Mouse (Mus musculus) midbrain, embryonic 11.5 days (tissue): ENCODE measurements around the gene Fes. TPM values are rescaled to one million over a fixed set of nuclear protein-coding genes. Genes with fewer than 3 reads are reported as not detected.

ENCODE experiments used
- ATAC-seq: fragments of 200-750 bp; cut with Nextera tagmentation; 2 replicates; pipeline ENCODE4 v1.8.0; 2017; ENCODE audit warnings: moderate TSS enrichment, moderate library complexity; ENCODE audit not compliant: low FRiP score
- DNase-seq: peaks from one replicate; pipeline ENCODE4 v3.0.0; 2015; ENCODE audit warnings: low spot score; ENCODE audit errors: missing footprints
- H3K27ac ChIP-seq: fragments of 300-500 bp; sonication (generic); 2 replicates; pipeline ENCODE4 v1.5.1; 2014; ENCODE audit warnings: low read depth, low read length
- H3K27me3 ChIP-seq: fragments of 300-500 bp; sonication (generic); 2 replicates; pipeline ENCODE4 v1.6.1; 2014; ENCODE audit warnings: mild to moderate bottlenecking, low read length, moderate library complexity, mixed read lengths; ENCODE audit not compliant: control insufficient read depth, insufficient read depth
- H3K36me3 ChIP-seq: fragments of 300-500 bp; sonication (generic); 2 replicates; pipeline ENCODE4 v1.6.1; 2014; ENCODE audit warnings: mild to moderate bottlenecking, low read length, moderate library complexity, mixed read lengths; ENCODE audit not compliant: control insufficient read depth, insufficient read depth
- H3K4me1 ChIP-seq: fragments of 300-500 bp; sonication (generic); 2 replicates; pipeline ENCODE4 v1.6.1; 2014; ENCODE audit warnings: low read length; ENCODE audit not compliant: control insufficient read depth, insufficient read depth
- H3K4me2 ChIP-seq: fragments of 300-500 bp; sonication (generic); 2 replicates; pipeline ENCODE4 v1.6.1; 2014; ENCODE audit warnings: mild to moderate bottlenecking, moderate library complexity
- H3K4me3 ChIP-seq: fragments of 300-500 bp; sonication (generic); 2 replicates; pipeline ENCODE4 v1.5.1; 2014; ENCODE audit warnings: low read depth, low read length
- H3K9ac ChIP-seq: fragments of 300-500 bp; sonication (generic); 2 replicates; pipeline ENCODE4 v1.6.1; 2014; ENCODE audit warnings: low read length
- H3K9me3 ChIP-seq: fragments of 300-500 bp; sonication (generic); 2 replicates; pipeline ENCODE4 v1.6.1; 2016; ENCODE audit warnings: low read length; ENCODE audit not compliant: control insufficient read depth
- WGBS: fragments of 180-500 bp; shearing (Covaris S2); extraction: QIAGEN DNeasy Blood & Tissue Kit; methylation state at CpG from one replicate; pipeline ENCODE4 v1.1.7; 2014; 5-methylcytosine and 5-hydroxymethylcytosine counted together
- polyA plus RNA-seq: library from polyadenylated mRNA; unstranded; fragments of >200 nt; fragmentation: Nextera tagmentation; extraction: Ambion mirVana; gene quantifications from 2 replicates; pipeline ENCODE4 v1.2.1, GENCODE M21; 2014

The Fes gene
- polyA plus RNA-seq: 7.3 and 7.6 TPM in 2 replicates

GRCm38 (mm10) chr7:80387633-80388543, at the start of gene Fes:
Fes (minus strand) TSS chr7:80387946.
- H3K4me2 ChIP-seq: peak within 1 kb of the TSS; percentile 49
- H3K27me3 ChIP-seq: peaks cover 3% of the 10 kb centered on the region
- H3K9ac ChIP-seq: peak within 1 kb of the TSS; percentile 62
- peak within 1 kb of the TSS; percentile 20 for H3K27ac ChIP-seq
- ATAC-seq: peak; percentile 36
- no peaks in the 10 kb centered on the region for H3K36me3 ChIP-seq
- peak within 1 kb of the TSS; percentile 25 for H3K4me3 ChIP-seq
- peak; percentile 95 for DNase-seq
- no peaks in the 10 kb centered on the region for H3K9me3 ChIP-seq
- 7% methylated on average over 33 of the region's 33 CpGs for WGBS
- peaks cover 14% of the 10 kb centered on the region for H3K4me1 ChIP-seq

DNA sequence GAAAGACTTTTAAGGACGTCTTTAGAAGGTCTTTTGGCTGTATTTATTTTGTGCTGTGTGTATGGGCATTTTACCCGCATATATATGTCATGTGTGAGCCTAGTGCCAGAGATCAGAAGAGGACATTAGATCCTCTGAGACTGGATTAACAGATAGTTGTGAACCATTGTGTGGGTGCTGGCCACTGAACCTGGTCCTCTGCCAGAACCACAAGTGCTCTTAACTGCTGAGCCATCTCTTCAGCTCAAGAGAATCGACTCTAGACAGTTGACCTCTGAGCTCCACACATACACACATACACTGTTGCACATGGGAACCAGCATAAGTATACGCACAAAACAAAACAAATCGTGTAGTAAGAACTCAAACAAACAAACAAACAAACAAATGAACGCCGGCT, 48.8 kb upstream of the Fes start:
- Histone ChIP-seq H3K4me2 (no peak overlapping the region), H3K27me3 (no peaks in the 10 kb centered on the region), H3K27ac (no peak overlapping the region), H3K36me3 (no peaks in the 10 kb centered on the region), H3K9me3 (no peaks in the 10 kb centered on the region), H3K4me1 (no peaks in the 10 kb centered on the region), H3K9ac (no peak overlapping the region), H3K4me3 (no peak overlapping the region)
- ATAC-seq: no peak
- 88% methylated on average over 7 of the region's 7 CpGs for WGBS
- DNase-seq: no peak

GRCm38 (mm10) chr7:80435594-80435993, 47.8 kb upstream of the Fes start:
- Histone ChIP-seq H3K9me3 (no peaks in the 10 kb centered on the region), H3K9ac (no peak overlapping the region), H3K4me3 (no peak overlapping the region), H3K27ac (no peak overlapping the region), H3K4me1 (no peaks in the 10 kb centered on the region), H3K4me2 (no peak overlapping the region), H3K27me3 (no peaks in the 10 kb centered on the region), H3K36me3 (no peaks in the 10 kb centered on the region)
- 85% methylated on average over 3 of the region's 3 CpGs for WGBS
- DNase-seq (no peak), ATAC-seq (no peak)

GRCm38 (mm10) chr7:80429661-80430060, 41.9 kb upstream of the Fes start:
- Histone ChIP-seq H3K4me2 (no peak overlapping the region), H3K27me3 (no peaks in the 10 kb centered on the region), H3K9me3 (no peaks in the 10 kb centered on the region), H3K4me3 (no peak overlapping the region), H3K9ac (no peak overlapping the region), H3K36me3 (no peaks in the 10 kb centered on the region), H3K4me1 (no peaks in the 10 kb centered on the region), H3K27ac (no peak overlapping the region)
- ATAC-seq (no peak), DNase-seq (no peak)
- WGBS: 91% methylated on average over 12 of the region's 12 CpGs

- Histone ChIP-seq H3K4me1 (peaks cover 2% of the 10 kb centered on the region; the same call in 1 of the 2 replicates), H3K27me3 (no peaks in the 10 kb centered on the region), H3K4me2 (no peak overlapping the region), H3K4me3 (no peak overlapping the region), H3K9me3 (no peaks in the 10 kb centered on the region), H3K36me3 (no peaks in the 10 kb centered on the region), H3K27ac (no peak overlapping the region), H3K9ac (no peak overlapping the region)
- ATAC-seq (no peak), DNase-seq (no peak)
- 83% methylated on average over 5 of the region's 5 CpGs for WGBS
Measured at GRCm38 (mm10) chr7:80427730-80428129, 40.0 kb upstream of the Fes start.

- WGBS: 80% methylated on average over 7 of the region's 7 CpGs
- no peak overlapping the region for H3K4me2 ChIP-seq
- peaks cover 2% of the 10 kb centered on the region; the same call in 1 of the 2 replicates for H3K4me1 ChIP-seq
- no peak for DNase-seq
- no peaks in the 10 kb centered on the region for H3K9me3 ChIP-seq
- H3K27me3 ChIP-seq: no peaks in the 10 kb centered on the region
- ATAC-seq: no peak
- no peak overlapping the region for H3K9ac ChIP-seq
- H3K27ac ChIP-seq: no peak overlapping the region
- H3K4me3 ChIP-seq: no peak overlapping the region
- H3K36me3 ChIP-seq: no peaks in the 10 kb centered on the region
Measured at GRCm38 (mm10) chr7:80426363-80426762, 38.6 kb upstream of the Fes start.

DNA sequence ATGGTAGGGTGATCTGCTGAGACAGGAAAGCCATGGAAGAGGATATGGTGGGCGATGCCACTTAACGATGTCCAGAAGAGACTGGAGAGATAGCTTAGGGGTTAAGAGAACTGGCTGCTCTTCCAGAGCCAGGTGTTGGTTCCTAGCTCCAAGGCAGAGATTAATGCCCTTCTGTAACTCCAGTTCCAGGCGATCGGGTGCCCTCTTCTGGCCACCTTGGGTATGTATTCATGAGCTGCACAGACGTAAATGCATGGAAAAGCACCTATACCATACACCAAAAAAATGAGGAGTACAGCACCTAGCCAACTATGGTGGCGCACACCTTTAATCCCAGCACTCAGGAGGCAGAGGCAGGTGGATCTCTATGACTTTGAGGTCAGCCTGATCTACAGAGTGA, 37.0 kb upstream of the Fes start:
- WGBS: 69% methylated on average over 6 of the region's 6 CpGs
- no peaks in the 10 kb centered on the region for H3K27me3 ChIP-seq

GRCm38 (mm10) chr7:80422759-80423480, 35.2 kb upstream of the Fes start:
- no peak overlapping the region for H3K9ac ChIP-seq
- no peak overlapping the region; the same call in 1 of the 2 replicates for H3K27ac ChIP-seq
- WGBS: 25% methylated on average over 20 of the region's 20 CpGs
- no peaks in the 10 kb centered on the region for H3K36me3 ChIP-seq
- no peak for ATAC-seq
- DNase-seq: no peak
- H3K4me3 ChIP-seq: no peak overlapping the region
- H3K27me3 ChIP-seq: no peaks in the 10 kb centered on the region
- peaks cover 2% of the 10 kb centered on the region; the same call in 1 of the 2 replicates for H3K4me1 ChIP-seq
- no peak overlapping the region for H3K4me2 ChIP-seq
- no peaks in the 10 kb centered on the region for H3K9me3 ChIP-seq

More for the DNA sequence above, 37.0 kb upstream of the Fes start:
- no peak overlapping the region for H3K9ac ChIP-seq
- H3K9me3 ChIP-seq: no peaks in the 10 kb centered on the region
- ATAC-seq (no peak), DNase-seq (no peak)
- H3K27ac ChIP-seq: no peak overlapping the region
- H3K4me3 ChIP-seq: no peak overlapping the region
- H3K4me2 ChIP-seq: no peak overlapping the region
- H3K4me1 ChIP-seq: peaks cover 2% of the 10 kb centered on the region; the same call in 1 of the 2 replicates
- H3K36me3 ChIP-seq: no peaks in the 10 kb centered on the region

DNA sequence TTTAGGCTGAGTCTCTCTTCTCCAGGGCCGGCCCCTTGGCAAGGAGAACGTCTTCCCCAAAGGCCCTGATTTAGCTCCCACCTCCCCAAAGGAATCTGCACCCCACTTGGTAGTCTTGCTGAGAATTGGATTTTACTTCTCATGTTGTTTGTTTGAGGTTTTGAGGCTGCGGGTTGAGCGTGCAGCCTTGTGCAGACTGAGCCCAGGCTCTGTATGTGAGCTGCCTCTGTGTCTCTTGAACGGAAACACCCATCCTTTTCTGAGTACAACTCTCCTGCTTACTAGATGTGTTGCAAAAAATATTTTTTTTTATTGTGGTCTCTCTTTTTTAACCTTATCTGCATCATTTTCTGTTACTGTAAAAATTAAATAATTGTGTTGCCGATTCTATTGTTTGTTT, 33.8 kb upstream of the Fes start:
- DNase-seq (no peak), ATAC-seq (no peak)
- WGBS: 94% methylated on average over 6 of the region's 6 CpGs
- Histone ChIP-seq H3K27me3 (no peaks in the 10 kb centered on the region), H3K9ac (no peak overlapping the region), H3K4me2 (no peak overlapping the region), H3K4me1 (peaks cover 2% of the 10 kb centered on the region; the same call in 1 of the 2 replicates), H3K9me3 (no peaks in the 10 kb centered on the region), H3K36me3 (no peaks in the 10 kb centered on the region), H3K4me3 (no peak overlapping the region), H3K27ac (no peak overlapping the region)
